Mouse (Mus musculus) hindbrain, embryonic 14.5 days (tissue): ENCODE results near the gene Cox7a2l. TPM values are rescaled to one million over a fixed set of nuclear protein-coding genes. Genes with fewer than 3 reads are reported as not detected.
A peak's percentile ranks its signal among the peaks of the same experiment; 100 is the strongest.

Experiments used
- ATAC-seq: fragments of 200-750 bp; cut with Nextera tagmentation; 2 replicates; pipeline ENCODE4 v1.8.0; 2017; ENCODE audit warnings: moderate number of reproducible peaks, mild to moderate bottlenecking, moderate TSS enrichment, moderate library complexity; ENCODE audit not compliant: low FRiP score
- DNase-seq: peaks from one replicate; pipeline ENCODE4 v3.0.0-alpha.2; 2015; ENCODE audit warnings: low spot score
- H3K27ac ChIP-seq: fragments of 300-500 bp; sonication (generic); 2 replicates; pipeline ENCODE4 v1.5.1; 2014; ENCODE audit warnings: mild to moderate bottlenecking, moderate library complexity
- H3K27me3 ChIP-seq: fragments of 300-500 bp; sonication (generic); 2 replicates; pipeline ENCODE4 v1.6.1; 2014; ENCODE audit warnings: mild to moderate bottlenecking, low read length, mixed read lengths; ENCODE audit not compliant: control insufficient read depth, insufficient read depth
- H3K36me3 ChIP-seq: fragments of 300-500 bp; sonication (generic); replicated peaks from 2 replicates; pipeline ENCODE4 v1.6.1; 2014; ENCODE audit not compliant: control insufficient read depth, insufficient read depth
- H3K4me1 ChIP-seq: fragments of 300-500 bp; sonication (generic); replicated peaks from 2 replicates; pipeline ENCODE4 v1.6.1; 2014; ENCODE audit warnings: antibody characterized with exemption, low read length, mixed read lengths; ENCODE audit not compliant: control insufficient read depth, insufficient read depth
- H3K4me2 ChIP-seq: fragments of 300-500 bp; sonication (generic); replicated peaks from 2 replicates; pipeline ENCODE4 v1.6.1; 2014; ENCODE audit warnings: mild to moderate bottlenecking, moderate library complexity
- H3K4me3 ChIP-seq: fragments of 300-500 bp; sonication (generic); replicated peaks from 2 replicates; pipeline ENCODE4 v1.5.1; 2014; ENCODE audit warnings: mild to moderate bottlenecking, low read length
- H3K9ac ChIP-seq: fragments of 300-500 bp; sonication (generic); 2 replicates; pipeline ENCODE4 v1.6.1; 2014
- H3K9me3 ChIP-seq: fragments of 300-500 bp; sonication (generic); 2 replicates; pipeline ENCODE4 v1.6.1; 2016; ENCODE audit warnings: low read length; ENCODE audit not compliant: control insufficient read depth
- WGBS: fragments of 180-500 bp; shearing (Covaris S2); extraction: QIAGEN DNeasy Blood & Tissue Kit; methylation state at CpG from one replicate; pipeline ENCODE4 v1.1.7; 2014; 5-methylcytosine and 5-hydroxymethylcytosine counted together
- polyA plus RNA-seq: library from polyadenylated mRNA; unstranded; fragments of >200 nt; fragmentation: Nextera tagmentation; extraction: Ambion mirVana; gene quantifications from 2 replicates; pipeline ENCODE4 v1.2.1, GENCODE M21; 2014

Gene Cox7a2l
- polyA plus RNA-seq, 1 experiment from 2014 or later, result 204 TPM

GRCm38 (mm10) chr17:83481551-83481950 lies 35.6 kb downstream of the Cox7a2l start:
- H3K4me3 ChIP-seq, result no peak overlapping the region
- ATAC-seq, result peak; percentile 43; the same call in 1 of the 2 replicates
- H3K9me3 ChIP-seq, result no peaks in the 10 kb centered on the region
- H3K27ac ChIP-seq, result no peak overlapping the region
- no peak overlapping the region for H3K4me2 ChIP-seq
- H3K27me3 ChIP-seq, result no peaks in the 10 kb centered on the region
- no peak overlapping the region for H3K9ac ChIP-seq
- no peaks in the 10 kb centered on the region for H3K4me1 ChIP-seq
- 83% methylated on average over 7 of the region's 7 CpGs for WGBS
- peaks cover 31% of the 10 kb centered on the region for H3K36me3 ChIP-seq
- no peak for DNase-seq

- no peaks in the 10 kb centered on the region for H3K4me1 ChIP-seq
- H3K9ac ChIP-seq, result no peak overlapping the region
- H3K4me2 ChIP-seq, result no peak overlapping the region
- 96% methylated on average over 12 of the region's 12 CpGs for WGBS
- peaks cover 61% of the 10 kb centered on the region for H3K36me3 ChIP-seq
- no peaks in the 10 kb centered on the region for H3K9me3 ChIP-seq
- no peak overlapping the region for H3K27ac ChIP-seq
- H3K27me3 ChIP-seq, result no peaks in the 10 kb centered on the region
- DNase-seq, result no peak
- H3K4me3 ChIP-seq, result no peak overlapping the region
- ATAC-seq, result no peak
These were observed 40.0 kb downstream of the Cox7a2l start for GRCm38 (mm10) chr17:83477089-83477488.

- ATAC-seq (no peak), DNase-seq (no peak)
- Histone ChIP-seq H3K27ac (no peak overlapping the region), H3K4me2 (no peak overlapping the region), H3K9me3 (no peaks in the 10 kb centered on the region), H3K9ac (no peak overlapping the region), H3K4me3 (no peak overlapping the region), H3K4me1 (no peaks in the 10 kb centered on the region), H3K27me3 (no peaks in the 10 kb centered on the region), H3K36me3 (peaks cover 53% of the 10 kb centered on the region)
- 86% methylated on average over 2 of the region's 2 CpGs for WGBS
These were observed 47.5 kb downstream of the Cox7a2l start for GRCm38 (mm10) chr17:83469586-83469985.

GRCm38 (mm10) chr17:83466697-83467251 lies 50.4 kb downstream of the Cox7a2l start:
- 67% methylated on average over 6 of the region's 6 CpGs for WGBS
- no peak for ATAC-seq
- Histone ChIP-seq H3K4me2 (no peak overlapping the region), H3K9ac (no peak overlapping the region), H3K4me1 (no peaks in the 10 kb centered on the region), H3K27ac (no peak overlapping the region), H3K36me3 (peaks cover 48% of the 10 kb centered on the region), H3K27me3 (no peaks in the 10 kb centered on the region), H3K4me3 (no peak overlapping the region), H3K9me3 (no peaks in the 10 kb centered on the region)
- DNase-seq, result no peak

GRCm38 (mm10) chr17:83465969-83466368 lies 51.2 kb downstream of the Cox7a2l start:
- 92% methylated on average over 5 of the region's 5 CpGs for WGBS
- H3K9me3 ChIP-seq, result no peaks in the 10 kb centered on the region
- no peak for ATAC-seq
- H3K27me3 ChIP-seq, result no peaks in the 10 kb centered on the region
- DNase-seq, result no peak
- no peaks in the 10 kb centered on the region for H3K4me1 ChIP-seq
- no peak overlapping the region for H3K4me2 ChIP-seq
- peaks cover 55% of the 10 kb centered on the region for H3K36me3 ChIP-seq
- H3K27ac ChIP-seq, result no peak overlapping the region
- no peak overlapping the region for H3K4me3 ChIP-seq
- H3K9ac ChIP-seq, result no peak overlapping the region

- Histone ChIP-seq H3K4me3 (no peak overlapping the region), H3K9me3 (no peaks in the 10 kb centered on the region), H3K4me1 (no peaks in the 10 kb centered on the region), H3K4me2 (no peak overlapping the region), H3K27ac (no peak overlapping the region), H3K27me3 (no peaks in the 10 kb centered on the region), H3K36me3 (peaks cover 76% of the 10 kb centered on the region), H3K9ac (no peak overlapping the region)
- DNase-seq (no peak), ATAC-seq (no peak)
- 100% methylated on average over 1 of the region's 1 CpGs for WGBS
These were observed 59.9 kb downstream of the Cox7a2l start for GRCm38 (mm10) chr17:83457271-83457670.

- Histone ChIP-seq H3K27ac (0 out of 2 replicates have a peak overlapping the region, but pooled peaks have one; percentile 39), H3K4me2 (no peak overlapping the region), H3K4me3 (no peak overlapping the region), H3K9me3 (no peaks in the 10 kb centered on the region), H3K27me3 (no peaks in the 10 kb centered on the region), H3K36me3 (peaks cover 77% of the 10 kb centered on the region), H3K4me1 (no peaks in the 10 kb centered on the region), H3K9ac (no peak overlapping the region)
- WGBS, result 86% methylated on average over 5 of the region's 5 CpGs
- no peak for DNase-seq
- ATAC-seq, result no peak
These were observed 63.5 kb downstream of the Cox7a2l start for GRCm38 (mm10) chr17:83453587-83453986.

- Histone ChIP-seq H3K4me1 (no peaks in the 10 kb centered on the region), H3K4me2 (no peak overlapping the region), H3K36me3 (peaks cover 71% of the 10 kb centered on the region), H3K9me3 (no peaks in the 10 kb centered on the region), H3K27me3 (no peaks in the 10 kb centered on the region), H3K27ac (no peak overlapping the region), H3K9ac (no peak overlapping the region), H3K4me3 (no peak overlapping the region)
- ATAC-seq (no peak), DNase-seq (no peak)
- 95% methylated on average over 8 of the region's 8 CpGs for WGBS
These were observed 64.7 kb downstream of the Cox7a2l start for GRCm38 (mm10) chr17:83452451-83452850.
